Mouse (Mus musculus): ENCODE data around the gene Nwd1. TPM values are rescaled to one million over a fixed set of nuclear protein-coding genes. Genes with fewer than 3 reads are reported as not detected.

Nwd1 gene
- polyA plus RNA-seq (2014; fragmentation: Illumina TruSeq; extraction: RNeasy Lipid Tissue Mini Kit (QIAGEN cat#74804); ENCODE audit: low read depth, low replicate concordance), result 6.6 TPM

DNA sequence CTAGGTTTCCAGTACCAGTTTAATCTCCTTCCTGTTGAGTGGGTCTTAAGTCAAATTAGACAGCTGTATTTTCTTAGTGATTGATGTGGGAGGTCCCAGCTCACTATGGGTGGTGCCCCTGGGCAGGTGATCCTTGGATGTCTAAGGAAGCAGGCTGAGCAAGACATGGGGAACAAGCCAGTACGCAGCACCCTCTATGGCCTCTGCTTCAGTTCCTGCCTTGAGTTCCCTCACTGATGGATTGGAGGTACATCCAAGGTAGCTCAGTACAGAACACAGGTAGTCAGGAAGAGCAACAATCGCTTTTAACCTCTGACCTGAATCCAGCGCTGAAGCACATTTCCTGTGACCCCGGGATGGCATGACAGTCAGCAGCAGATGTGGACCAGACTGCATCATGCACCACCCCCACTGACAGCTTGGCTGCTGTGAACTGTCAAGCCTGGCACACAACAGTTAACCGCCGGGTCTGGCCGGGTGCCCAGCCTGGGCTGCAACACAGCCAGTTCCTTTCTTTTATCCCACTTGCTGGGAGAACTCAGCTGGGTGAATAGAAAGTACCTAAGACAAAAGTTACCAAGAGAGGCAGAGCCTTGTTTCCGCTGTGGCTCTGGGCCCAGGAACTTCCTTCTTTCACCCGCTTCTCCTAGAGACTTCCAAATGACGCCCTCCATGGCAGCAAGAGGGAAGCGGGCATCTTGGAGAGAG lies at the start of gene Nwd1:
Gene Nwd1, plus strand, starts transcription at position 652 of the 708 bp plus-strand sequence.

DNA sequence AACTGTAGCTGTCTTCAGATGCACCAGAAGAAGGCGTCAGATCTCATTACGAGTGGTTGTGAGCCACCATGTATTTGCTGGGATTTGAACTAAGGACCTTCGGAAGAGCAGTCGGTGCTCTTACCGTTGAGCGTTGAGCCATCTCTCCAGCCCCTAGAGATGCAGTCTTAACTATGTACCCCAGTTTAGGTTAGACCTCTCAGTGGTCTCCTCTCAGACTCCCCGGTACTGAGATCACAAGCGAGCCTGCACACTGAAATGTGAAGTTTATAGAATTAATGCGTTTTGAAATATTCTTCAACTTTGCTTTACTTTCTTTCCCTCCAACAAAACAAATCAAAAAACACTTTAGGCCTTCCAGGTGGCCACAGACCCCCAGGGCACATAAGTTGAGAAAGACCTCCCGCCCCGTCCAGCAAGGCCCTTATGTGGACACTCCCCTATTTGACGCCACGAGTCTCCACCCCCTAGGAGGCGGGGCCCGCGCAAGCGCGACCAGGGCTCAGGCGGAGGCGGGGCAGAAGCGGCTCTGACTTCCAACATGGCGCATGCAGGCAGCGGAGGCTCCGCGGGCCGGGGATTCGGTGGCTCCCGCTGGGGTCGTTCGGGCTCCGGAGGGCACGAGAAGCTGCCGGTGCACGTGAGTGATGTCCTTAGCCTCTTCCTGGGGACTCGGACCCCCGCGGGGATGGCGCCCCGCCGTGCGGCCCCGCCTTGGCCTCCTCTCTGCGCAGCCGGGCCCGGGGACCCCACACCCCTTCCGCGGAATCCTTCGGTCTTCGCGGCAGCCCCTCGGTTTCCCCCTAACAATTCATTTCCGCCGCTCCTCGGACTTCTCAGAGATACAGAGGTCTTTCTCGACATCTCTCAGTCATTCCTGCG lies 76.5 kb downstream of the Nwd1 start, which contains the start of gene Sin3b:
Gene Sin3b, plus strand, starts transcription at position 517 of the 882 bp plus-strand sequence.

DNA sequence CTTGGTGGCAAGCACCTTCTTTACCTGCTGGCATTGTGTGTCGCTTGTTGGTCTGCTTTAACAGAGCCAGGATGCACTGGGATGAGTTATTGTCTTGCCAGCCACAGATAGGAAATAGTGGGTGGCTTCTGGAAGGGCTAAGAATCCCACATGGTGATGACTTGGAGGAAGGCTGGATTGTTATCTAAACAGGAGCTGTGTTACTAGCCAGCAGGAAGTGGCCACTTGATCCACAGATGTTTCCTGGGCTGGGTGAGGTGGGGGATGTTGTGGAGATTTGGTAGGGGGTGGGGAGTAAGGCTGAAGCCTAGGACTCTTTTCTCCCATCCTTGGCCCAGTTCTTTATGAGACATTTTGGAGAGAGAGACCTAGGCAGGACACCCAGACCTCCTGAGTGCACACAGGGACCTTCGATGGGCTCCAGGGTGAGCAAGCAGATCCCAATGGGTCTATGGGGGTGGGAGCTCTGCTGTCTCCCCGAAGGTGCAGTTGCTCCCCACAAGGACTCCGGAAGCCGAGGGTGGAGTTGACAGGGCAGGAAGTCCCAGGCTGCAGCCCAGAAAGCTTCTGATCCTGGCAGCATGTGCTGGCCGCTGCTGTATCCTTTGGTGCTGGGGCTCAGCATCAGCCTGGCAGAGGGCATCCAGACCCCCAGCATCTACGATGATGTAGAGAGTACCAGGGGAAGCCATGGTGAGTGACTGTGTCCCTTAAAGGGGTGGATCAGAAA lies 115.0 kb downstream of the Nwd1 start, which contains the start of gene F2rl3:
Gene F2rl3, plus strand, starts transcription at position 559 of the 730 bp plus-strand sequence.

Other genes starting within 250 kb of the Nwd1 start
- gene Eps15l1, start 225.3 kb upstream of the Nwd1 start, polyA plus RNA-seq (2014; fragmentation: Illumina TruSeq; extraction: RNeasy Lipid Tissue Mini Kit (QIAGEN cat#74804); ENCODE audit: low read depth, low replicate concordance), result 48.7 TPM
- gene Calr3, start 202.8 kb upstream of the Nwd1 start, polyA plus RNA-seq (2014; fragmentation: Illumina TruSeq; extraction: RNeasy Lipid Tissue Mini Kit (QIAGEN cat#74804); ENCODE audit: low read depth, low replicate concordance), result 5.5 TPM
- 9.1 TPM for gene 1700030K09Rik, start 202.8 kb upstream of the Nwd1 start, polyA plus RNA-seq (2014; fragmentation: Illumina TruSeq; extraction: RNeasy Lipid Tissue Mini Kit (QIAGEN cat#74804); ENCODE audit: low read depth, low replicate concordance)
- 32.8 TPM for gene Cherp, start 171.5 kb upstream of the Nwd1 start, polyA plus RNA-seq (2014; fragmentation: Illumina TruSeq; extraction: RNeasy Lipid Tissue Mini Kit (QIAGEN cat#74804); ENCODE audit: low read depth, low replicate concordance)
- 32.6 TPM for gene Slc35e1, start 154.1 kb upstream of the Nwd1 start, polyA plus RNA-seq (2014; fragmentation: Illumina TruSeq; extraction: RNeasy Lipid Tissue Mini Kit (QIAGEN cat#74804); ENCODE audit: low read depth, low replicate concordance)
- gene Med26, start 98.4 kb upstream of the Nwd1 start, polyA plus RNA-seq (2014; fragmentation: Illumina TruSeq; extraction: RNeasy Lipid Tissue Mini Kit (QIAGEN cat#74804); ENCODE audit: low read depth, low replicate concordance), result 7.0 TPM
- 84.6 TPM for gene Smim7, start 75.6 kb upstream of the Nwd1 start, polyA plus RNA-seq (2014; fragmentation: Illumina TruSeq; extraction: RNeasy Lipid Tissue Mini Kit (QIAGEN cat#74804); ENCODE audit: low read depth, low replicate concordance)
- 7.0 TPM for gene Tmem38a, start 74.7 kb upstream of the Nwd1 start, polyA plus RNA-seq (2014; fragmentation: Illumina TruSeq; extraction: RNeasy Lipid Tissue Mini Kit (QIAGEN cat#74804); ENCODE audit: low read depth, low replicate concordance)
- gene Sin3b, start 76.6 kb downstream of the Nwd1 start, polyA plus RNA-seq (2014; fragmentation: Illumina TruSeq; extraction: RNeasy Lipid Tissue Mini Kit (QIAGEN cat#74804); ENCODE audit: low read depth, low replicate concordance), result 358 TPM
- gene F2rl3, start 115.2 kb downstream of the Nwd1 start, polyA plus RNA-seq (2014; fragmentation: Illumina TruSeq; extraction: RNeasy Lipid Tissue Mini Kit (QIAGEN cat#74804); ENCODE audit: low read depth, low replicate concordance), result 0.57 TPM

Measured in adipose tissue, adult 10 weeks (tissue).